Mouse (Mus musculus) fibroblast of lung, adult 2 months (primary cell): ENCODE results near the gene Nrxn2.

Source experiments
- DNase-seq: peaks from one replicate; pipeline ENCODE4 v3.0.0-alpha.2; 2011; ENCODE audit warnings: low read depth

The Nrxn2 gene

GRCm38 (mm10) chr19:6418233-6418879, at the start of gene Nrxn2:
Gene Nrxn2, plus strand, starts transcription at chr19:6418731.
- peak; percentile 55 for DNase-seq

DNA sequence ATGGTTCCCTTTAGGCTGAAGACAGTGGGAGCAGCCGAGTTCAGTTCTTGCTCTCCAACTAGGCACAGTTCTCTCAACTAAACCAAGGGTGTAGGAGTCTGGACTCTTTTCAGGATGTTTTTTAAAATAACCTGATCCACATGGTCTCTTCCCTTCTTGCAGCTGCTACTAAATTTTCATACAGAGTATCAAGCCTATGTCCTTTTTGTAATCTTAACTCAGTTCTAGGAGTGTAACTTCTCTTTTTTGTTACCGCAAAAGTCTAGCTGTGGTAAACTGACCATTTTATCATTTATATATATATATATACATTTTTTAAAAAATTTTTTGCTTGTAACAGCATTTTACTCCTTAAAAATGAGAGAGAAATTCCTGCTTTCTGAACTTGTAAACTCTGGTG, 48.4 kb upstream of the Nrxn2 start:
- no peak for DNase-seq

DNA sequence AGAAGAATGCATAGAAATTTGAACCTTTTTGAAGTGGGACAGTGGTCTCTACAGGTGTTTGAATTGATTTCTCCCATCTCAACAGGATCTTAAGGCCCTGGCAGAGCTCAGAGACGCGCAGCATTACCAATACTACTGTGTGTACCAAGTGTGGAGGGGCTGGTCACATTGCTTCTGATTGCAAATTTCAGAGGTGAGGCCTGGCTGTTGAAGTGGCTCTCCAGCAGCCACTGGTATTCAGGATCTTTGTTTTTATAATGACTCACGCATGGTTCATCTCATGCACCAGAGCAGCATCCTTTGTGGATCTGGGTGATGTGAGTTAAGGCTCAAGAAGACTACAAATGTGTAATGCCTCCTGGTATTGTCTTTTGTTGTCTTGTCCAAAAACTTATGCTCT, 46.1 kb upstream of the Nrxn2 start:
- DNase-seq, result no peak

DNA sequence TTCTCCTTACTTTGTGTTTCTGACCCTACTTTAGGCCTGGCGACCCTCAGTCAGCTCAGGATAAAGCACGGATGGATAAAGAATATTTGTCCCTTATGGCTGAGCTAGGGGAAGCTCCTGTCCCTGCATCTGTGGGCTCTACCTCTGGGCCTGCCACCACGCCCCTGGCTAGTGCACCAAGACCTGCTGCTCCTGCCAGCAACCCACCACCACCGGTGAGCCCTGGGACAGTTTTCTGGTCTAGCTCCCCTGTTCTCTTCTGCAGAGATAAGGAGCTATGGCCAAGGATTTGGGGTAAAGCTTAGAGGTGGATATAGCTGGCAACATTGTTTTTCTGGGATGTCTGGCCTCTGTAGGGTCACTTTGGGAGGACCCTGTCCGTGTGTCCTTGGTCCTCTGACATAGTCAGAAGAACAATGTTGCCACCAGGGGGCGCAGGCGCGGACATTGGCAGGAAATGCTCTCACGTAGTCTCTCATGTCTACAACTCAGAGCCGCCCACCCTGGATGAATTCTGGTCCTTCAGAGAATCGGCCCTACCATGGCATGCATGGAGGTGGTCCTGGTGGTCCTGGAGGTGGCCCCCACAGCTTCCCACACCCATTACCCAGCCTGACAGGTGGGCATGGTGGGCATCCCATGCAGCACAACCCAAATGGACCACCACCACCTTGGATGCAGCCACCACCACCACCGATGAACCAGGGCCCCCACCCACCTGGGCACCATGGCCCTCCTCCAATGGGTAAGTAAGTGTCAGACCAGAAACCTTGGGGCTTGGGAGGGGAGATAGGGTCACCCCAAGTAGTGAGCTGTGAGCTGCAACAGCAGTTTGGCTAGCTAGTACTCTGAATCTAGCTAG, 44.8 kb upstream of the Nrxn2 start:
- no peak for DNase-seq

- no peak for DNase-seq
Observed at GRCm38 (mm10) chr19:6374571-6374970, 44.0 kb upstream of the Nrxn2 start.

GRCm38 (mm10) chr19:6375423-6376254, 42.9 kb upstream of the Nrxn2 start:
- DNase-seq, result no peak

DNA sequence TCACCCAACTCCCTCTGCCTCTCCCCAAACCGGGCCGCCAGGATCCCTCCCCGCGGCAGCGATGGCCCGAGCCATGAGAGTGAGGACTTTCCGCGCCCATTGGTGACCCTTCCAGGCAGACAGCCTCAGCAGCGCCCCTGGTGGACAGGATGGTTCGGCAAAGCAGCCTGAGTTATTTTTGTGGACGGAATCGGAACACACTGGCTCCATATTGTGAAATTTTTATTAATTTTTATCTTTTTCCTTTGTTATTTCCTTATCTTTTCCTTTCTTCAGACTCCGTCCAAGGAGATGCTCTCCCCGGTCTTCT, 42.3 kb upstream of the Nrxn2 start:
- no peak for DNase-seq

DNA sequence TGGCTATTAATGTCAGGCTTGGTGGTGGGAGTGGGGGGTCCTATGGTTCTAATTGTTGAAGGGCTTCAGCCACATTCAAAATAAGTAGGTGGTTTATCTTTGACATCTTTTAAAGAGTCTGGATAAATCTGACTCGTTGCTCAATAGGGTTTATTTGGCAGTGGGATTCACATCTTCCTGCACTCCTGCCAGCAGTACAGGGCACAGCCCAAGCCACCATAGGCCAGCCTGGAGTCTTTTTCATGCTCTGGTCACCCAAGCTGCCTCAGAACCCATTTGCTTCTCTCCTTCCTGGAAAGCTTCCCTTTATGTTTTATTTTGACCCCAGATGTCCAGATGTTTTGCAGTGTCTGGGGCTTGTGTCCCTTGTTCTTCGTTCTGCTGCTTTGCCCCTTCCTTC, 41.9 kb upstream of the Nrxn2 start:
- no peak for DNase-seq

- DNase-seq, result no peak
Observed at GRCm38 (mm10) chr19:6377327-6378040, 41.0 kb upstream of the Nrxn2 start.

DNA sequence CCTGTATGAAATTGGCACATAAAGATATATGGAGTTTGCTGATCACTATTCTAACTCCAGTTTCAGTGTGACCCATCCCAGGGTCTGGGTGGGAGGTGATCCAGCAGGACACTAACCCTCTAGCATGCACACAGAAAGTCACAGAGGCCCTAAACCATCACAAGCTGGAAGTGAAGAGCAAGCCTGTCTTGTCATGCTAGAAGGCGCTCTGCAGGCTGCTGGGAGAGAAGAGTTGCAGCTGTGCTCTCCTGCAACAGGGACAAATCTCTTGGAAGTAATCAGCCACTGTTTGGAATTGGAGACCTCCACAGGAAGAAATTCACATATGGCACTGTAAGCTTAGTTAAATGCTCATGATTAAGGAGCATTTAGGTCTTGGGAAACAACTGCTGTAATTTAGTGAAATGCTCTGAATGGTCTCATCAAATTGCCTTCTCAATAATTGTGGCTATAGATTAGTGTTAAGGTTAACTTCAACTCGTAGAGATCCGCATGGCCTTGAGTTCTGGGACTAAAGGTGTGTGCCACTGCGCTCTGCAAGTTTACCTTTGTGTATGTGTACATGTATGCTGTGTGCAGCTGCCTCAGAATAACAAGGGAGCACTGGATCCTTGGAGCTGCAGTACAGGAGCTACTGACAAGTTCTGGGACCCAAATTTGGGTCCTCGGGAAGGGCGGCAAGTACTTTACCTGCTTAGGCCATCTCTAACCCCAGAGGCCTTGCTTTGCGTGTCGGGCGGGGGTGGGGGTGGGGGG, 37.9 kb upstream of the Nrxn2 start:
- no peak for DNase-seq

DNA sequence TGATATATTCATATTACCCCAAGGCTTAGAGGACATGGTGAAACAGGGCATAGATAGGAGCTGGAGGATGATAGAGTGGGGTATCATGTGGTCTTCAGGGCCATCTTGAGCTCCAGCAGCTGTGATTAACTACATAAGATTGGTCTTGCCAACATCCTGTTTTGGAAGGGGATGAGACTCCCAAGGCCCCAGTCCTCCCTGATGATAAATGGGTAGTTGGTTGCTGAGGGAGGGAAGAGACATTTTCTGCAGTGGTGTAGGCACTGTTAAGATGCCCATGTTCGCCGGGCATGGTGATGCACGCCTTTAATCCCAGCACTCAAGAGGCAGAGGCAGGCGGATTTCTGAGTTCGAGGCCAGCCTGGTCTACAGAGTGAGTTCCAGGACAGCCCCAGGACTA, 37.3 kb upstream of the Nrxn2 start:
- DNase-seq, result no peak

DNA sequence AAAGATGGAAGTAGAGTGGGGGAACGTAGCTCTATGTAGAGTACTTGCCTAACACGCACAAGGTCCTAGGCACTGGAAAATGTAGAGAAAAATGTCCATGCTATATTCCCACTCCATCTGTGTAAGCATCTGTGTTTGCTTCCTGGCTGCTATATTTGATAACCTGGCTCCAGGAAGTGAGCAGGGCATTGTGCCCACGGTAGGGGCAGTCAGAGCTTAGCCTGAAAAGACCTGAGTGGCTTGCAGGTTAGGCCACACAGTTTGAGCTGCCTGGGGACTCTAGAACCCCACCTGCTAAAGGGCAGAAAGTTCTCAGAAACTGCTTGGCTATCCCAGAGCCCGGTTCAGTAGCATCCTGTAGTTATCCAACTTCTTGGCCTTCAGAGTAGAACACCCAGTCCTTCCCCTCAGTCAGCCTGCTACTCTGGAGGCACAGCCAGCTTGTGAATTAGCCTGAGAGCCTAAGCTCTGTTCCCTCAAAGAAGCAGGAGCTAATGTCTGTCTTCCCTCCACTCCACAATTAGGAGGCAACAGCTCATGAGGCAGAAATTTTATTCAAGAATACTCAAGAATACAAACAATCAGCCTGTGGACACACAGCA, 36.1 kb upstream of the Nrxn2 start:
- no peak for DNase-seq

- DNase-seq, result no peak
Observed at GRCm38 (mm10) chr19:6383470-6383869, 35.1 kb upstream of the Nrxn2 start.

DNA sequence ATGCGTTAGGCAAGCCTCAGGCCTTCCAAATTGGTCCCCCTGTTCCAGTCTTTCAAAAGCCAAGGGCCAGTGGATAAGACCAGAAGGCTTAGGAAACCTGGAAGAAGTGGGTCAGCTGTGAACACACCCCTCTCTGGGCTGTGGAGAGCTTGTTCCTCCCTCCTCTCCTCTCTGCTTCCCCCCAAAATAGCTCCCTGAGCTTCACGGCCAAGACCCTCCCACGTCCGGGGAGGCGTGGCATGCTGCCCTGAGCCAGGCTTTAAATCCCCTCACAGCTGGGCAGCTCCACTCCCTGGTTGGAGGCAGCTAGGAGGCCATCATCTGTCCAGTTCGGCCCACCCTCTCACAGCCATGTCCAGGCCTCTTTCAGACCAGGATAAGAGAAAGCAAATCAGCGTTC, 34.4 kb upstream of the Nrxn2 start, which contains the start of gene Pygm:
Pygm (plus strand) TSS at position 272 of the 400 bp plus-strand sequence.
- DNase-seq, result no peak

DNA sequence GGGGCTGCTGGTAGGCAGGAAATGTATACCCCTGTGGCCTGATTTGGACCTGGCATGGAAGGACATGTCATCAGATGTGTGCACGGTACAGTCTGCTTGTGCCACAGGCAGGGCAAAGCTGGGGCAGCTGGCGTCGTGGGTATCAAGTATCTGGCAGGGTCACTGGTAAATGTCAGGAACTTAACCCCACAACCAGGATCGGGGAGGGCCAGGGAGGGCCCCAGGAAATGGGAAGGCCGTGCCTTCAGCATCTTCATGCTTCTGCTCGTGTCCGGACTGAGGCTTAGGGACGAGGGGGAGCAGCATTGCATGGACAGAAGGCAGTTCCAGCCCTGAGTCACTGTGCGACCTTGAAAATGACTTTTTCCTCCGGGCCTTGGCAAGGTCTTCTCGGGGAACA, 33.6 kb upstream of the Nrxn2 start:
- no peak for DNase-seq

DNA sequence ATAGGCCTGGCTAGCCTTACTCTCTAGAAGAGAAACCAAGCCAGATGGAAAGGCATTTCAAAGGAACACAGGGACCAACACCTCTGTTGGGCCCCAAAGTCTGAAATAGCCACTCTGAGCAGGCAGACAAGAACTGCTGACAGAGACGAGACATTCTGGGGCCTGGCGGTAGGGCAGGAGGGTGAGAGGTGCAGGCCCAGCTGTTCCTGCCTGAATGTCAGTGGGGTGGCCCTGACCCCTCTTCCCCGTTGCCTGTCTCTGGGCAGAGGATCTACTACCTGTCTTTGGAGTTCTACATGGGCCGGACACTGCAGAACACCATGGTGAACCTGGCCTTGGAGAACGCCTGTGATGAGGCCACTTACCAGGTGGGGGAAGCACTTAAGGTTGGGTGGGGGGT, 33.1 kb upstream of the Nrxn2 start:
- no peak for DNase-seq

GRCm38 (mm10) chr19:6385821-6386220, 32.7 kb upstream of the Nrxn2 start:
- no peak for DNase-seq

- DNase-seq, result no peak
Observed at GRCm38 (mm10) chr19:6386234-6386633, 32.3 kb upstream of the Nrxn2 start.

DNA sequence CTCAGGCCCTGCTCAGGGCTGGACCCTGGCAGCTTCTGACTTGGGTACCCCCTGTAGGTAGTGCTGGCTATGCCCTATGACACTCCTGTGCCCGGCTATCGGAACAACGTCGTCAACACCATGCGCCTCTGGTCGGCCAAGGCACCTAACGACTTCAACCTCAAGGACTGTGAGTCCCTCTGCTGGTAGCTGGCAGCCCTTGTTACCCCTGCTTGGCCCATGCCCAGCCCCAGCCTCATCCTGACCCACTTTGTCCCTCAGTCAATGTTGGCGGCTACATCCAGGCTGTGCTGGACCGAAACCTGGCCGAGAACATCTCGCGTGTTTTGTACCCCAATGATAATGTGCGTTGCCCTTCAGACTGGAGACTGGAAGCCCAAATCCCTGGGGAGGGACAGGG, 30.5 kb upstream of the Nrxn2 start:
- no peak for DNase-seq

DNA sequence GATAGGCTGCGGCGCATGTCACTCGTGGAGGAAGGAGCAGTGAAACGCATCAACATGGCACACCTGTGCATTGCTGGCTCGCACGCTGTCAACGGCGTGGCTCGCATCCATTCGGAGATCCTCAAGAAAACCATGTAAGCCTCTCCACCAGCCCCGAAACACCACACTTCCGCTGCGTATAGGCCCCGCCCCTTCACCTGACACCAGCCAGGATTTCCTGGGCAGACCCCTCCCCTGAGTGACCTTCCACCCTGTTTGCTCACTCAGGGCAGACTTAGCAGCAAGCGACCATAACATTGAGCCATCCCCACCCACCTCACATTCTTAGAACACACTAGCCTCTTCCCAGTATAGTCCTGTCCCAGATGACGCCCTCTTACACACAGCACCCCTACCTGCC, 28.7 kb upstream of the Nrxn2 start:
- DNase-seq, result no peak

DNA sequence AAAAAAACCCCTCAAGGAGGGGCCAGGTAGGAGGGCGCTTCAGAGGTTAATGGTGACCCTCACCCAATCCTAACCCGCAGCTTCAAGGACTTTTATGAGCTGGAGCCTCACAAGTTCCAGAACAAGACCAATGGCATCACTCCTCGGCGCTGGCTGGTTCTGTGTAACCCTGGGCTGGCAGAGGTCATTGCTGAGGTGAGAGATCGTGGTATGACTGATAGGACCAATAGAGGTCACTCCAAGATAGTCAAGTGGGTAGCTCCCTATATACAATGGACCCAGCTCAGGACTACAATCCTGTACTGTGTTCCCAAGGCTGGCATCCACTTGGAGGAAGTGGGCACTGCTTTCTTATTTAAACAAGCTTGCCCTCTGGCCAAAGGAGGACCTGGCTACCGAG, 28.3 kb upstream of the Nrxn2 start:
- no peak for DNase-seq
